Mouse (Mus musculus): ENCODE measurements around the gene Casp9. TPM values are rescaled to one million over a fixed set of nuclear protein-coding genes. Genes with fewer than 3 reads are reported as not detected.

The Casp9 gene
- polyA plus RNA-seq, 1 experiment = 19.0 TPM

GRCm38 (mm10) chr4:141858501-141858900 lies 65.1 kb downstream of the Casp9 start:
- DNase-seq = no peak

GRCm38 (mm10) chr4:141859351-141859750 lies 65.9 kb downstream of the Casp9 start:
- H3K4me1 ChIP-seq (ENCODE audit: control insufficient read depth, insufficient read depth, low read length) = no peaks in the 10 kb centered on the region
- TF ChIP-seq POLR2A (IDR thresholded peaks at IDR 0.05; ENCODE audit: borderline replicate concordance, extremely low read depth, low read depth, low read length) = no peak
- no peak for TF ChIP-seq CTCF (IDR thresholded peaks at IDR 0.05; ENCODE audit: insufficient read depth, low read length)
- no peak for DNase-seq
- 94% methylated on average over 14 of the region's 14 CpGs for WGBS
- no peak overlapping the region for H3K4me3 ChIP-seq (replicated peaks; ENCODE audit: extremely low read depth, low read depth, low read length)

More at GRCm38 (mm10) chr4:141858501-141858900, 65.1 kb downstream of the Casp9 start:
- TF ChIP-seq CTCF (IDR thresholded peaks at IDR 0.05; ENCODE audit: insufficient read depth, low read length) (no peak), POLR2A (IDR thresholded peaks at IDR 0.05; ENCODE audit: borderline replicate concordance, extremely low read depth, low read depth, low read length) (no peak)
- H3K4me3 ChIP-seq (replicated peaks; ENCODE audit: extremely low read depth, low read depth, low read length) = no peak overlapping the region
- H3K4me1 ChIP-seq (ENCODE audit: control insufficient read depth, insufficient read depth, low read length) = no peaks in the 10 kb centered on the region
- 66% methylated on average over 20 of the region's 20 CpGs for WGBS

DNA sequence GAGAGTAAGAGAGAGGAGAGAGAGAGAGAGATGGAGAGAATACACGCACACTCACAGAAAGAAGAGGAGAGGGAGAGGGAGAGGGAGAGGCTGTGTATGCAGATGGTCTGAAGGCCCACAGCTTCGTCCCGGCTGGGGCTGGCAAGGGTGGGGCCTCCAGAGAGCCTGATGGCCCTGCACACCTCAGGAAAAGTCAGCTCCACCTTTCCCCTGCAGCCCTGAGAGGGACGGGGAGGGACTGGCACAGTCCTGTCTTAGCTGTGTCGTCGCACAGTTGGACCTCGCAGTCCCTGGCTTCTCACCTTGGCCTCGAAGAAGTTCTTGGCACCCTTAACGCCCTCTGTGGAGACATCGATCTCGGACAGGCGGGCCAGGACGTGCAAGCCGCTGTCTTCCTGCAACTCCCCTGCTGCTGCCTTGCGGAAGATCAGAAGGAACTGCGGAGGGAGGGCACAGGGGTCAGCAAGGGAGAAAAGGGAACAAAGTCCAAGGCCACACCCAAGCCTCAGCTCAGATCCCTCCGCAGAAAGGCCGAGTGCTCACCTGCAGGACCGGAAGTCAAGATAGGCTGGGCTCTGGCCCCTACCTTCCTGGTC lies 66.9 kb downstream of the Casp9 start:
- TF ChIP-seq CTCF (IDR thresholded peaks at IDR 0.05; ENCODE audit: insufficient read depth, low read length) = no peak
- TF ChIP-seq POLR2A (IDR thresholded peaks at IDR 0.05; ENCODE audit: borderline replicate concordance, extremely low read depth, low read depth, low read length) = no peak

GRCm38 (mm10) chr4:141861591-141862295 lies 68.3 kb downstream of the Casp9 start:
- TF ChIP-seq CTCF (IDR thresholded peaks at IDR 0.05; ENCODE audit: insufficient read depth, low read length) (no peak), POLR2A (IDR thresholded peaks at IDR 0.05; ENCODE audit: borderline replicate concordance, extremely low read depth, low read depth, low read length) (no peak)

More for the DNA sequence above, 66.9 kb downstream of the Casp9 start:
- 67% methylated on average over 19 of the region's 19 CpGs for WGBS
- no peak for DNase-seq
- no peak overlapping the region for H3K4me3 ChIP-seq (replicated peaks; ENCODE audit: extremely low read depth, low read depth, low read length)
- H3K4me1 ChIP-seq (ENCODE audit: control insufficient read depth, insufficient read depth, low read length) = no peaks in the 10 kb centered on the region

DNA sequence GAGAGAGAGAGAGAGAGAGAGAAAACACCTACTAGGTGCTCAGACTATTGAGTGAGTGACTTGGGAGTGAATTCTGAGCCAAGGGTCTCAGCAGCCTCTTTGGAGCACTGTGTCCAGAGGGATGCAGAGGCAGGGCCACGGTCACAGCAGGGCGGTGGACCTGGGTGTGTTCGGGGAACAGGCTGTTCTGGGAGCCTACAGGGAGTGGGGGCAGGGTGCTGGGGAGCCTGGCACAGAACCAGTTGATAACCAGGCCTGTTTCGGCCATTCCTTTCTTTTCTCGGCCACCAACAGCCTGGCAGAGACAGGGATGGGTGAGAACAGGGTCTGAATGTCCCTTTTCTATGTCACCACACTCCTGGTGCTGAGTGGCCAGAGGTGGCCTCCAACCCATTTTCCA lies 69.5 kb downstream of the Casp9 start:
- Histone ChIP-seq H3K4me3 (replicated peaks; ENCODE audit: extremely low read depth, low read depth, low read length) (no peak overlapping the region), H3K4me1 (ENCODE audit: control insufficient read depth, insufficient read depth, low read length) (peaks cover 15% of the 10 kb centered on the region)
- 70% methylated on average over 5 of the region's 5 CpGs for WGBS
- DNase-seq = no peak
- TF ChIP-seq POLR2A (IDR thresholded peaks at IDR 0.05; ENCODE audit: borderline replicate concordance, extremely low read depth, low read depth, low read length) (no peak), CTCF (IDR thresholded peaks at IDR 0.05; ENCODE audit: insufficient read depth, low read length) (no peak)

More at GRCm38 (mm10) chr4:141861591-141862295, 68.3 kb downstream of the Casp9 start:
- Histone ChIP-seq H3K4me1 (ENCODE audit: control insufficient read depth, insufficient read depth, low read length) (peaks cover 4% of the 10 kb centered on the region), H3K4me3 (replicated peaks; ENCODE audit: extremely low read depth, low read depth, low read length) (no peak overlapping the region)
- 66% methylated on average over 17 of the region's 17 CpGs for WGBS
- peak; percentile 62 for DNase-seq

- Histone ChIP-seq H3K4me3 (replicated peaks; ENCODE audit: extremely low read depth, low read depth, low read length) (no peak overlapping the region), H3K4me1 (ENCODE audit: control insufficient read depth, insufficient read depth, low read length) (peaks cover 15% of the 10 kb centered on the region)
- DNase-seq = no peak
- TF ChIP-seq CTCF (IDR thresholded peaks at IDR 0.05; ENCODE audit: insufficient read depth, low read length) (no peak), POLR2A (IDR thresholded peaks at IDR 0.05; ENCODE audit: borderline replicate concordance, extremely low read depth, low read depth, low read length) (no peak)
- WGBS = 85% methylated on average over 7 of the region's 7 CpGs
Observed at GRCm38 (mm10) chr4:141863726-141864280, 70.4 kb downstream of the Casp9 start.

DNA sequence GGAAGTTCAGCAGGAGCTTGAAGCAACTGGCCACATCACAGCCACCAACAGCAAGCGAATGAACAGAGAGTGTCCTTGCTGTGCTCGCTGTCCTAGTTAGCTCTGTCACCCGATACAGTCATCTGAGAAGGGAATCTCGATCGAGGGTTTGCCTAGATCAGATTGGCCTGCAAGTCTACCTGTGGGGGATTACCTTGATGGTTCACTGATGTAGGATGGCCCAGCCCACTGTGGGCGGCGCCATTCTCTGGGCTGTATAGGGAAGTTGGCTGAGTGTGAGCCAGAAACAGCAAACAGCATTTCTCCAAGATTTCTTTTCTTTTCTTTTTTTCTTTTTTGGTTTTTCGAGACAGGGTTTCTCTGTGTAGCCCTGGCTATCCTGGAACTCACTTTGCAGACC lies 71.1 kb downstream of the Casp9 start:
- H3K4me3 ChIP-seq (replicated peaks; ENCODE audit: extremely low read depth, low read depth, low read length) = no peak overlapping the region
- TF ChIP-seq CTCF (IDR thresholded peaks at IDR 0.05; ENCODE audit: insufficient read depth, low read length) = no peak
- TF ChIP-seq POLR2A (IDR thresholded peaks at IDR 0.05; ENCODE audit: borderline replicate concordance, extremely low read depth, low read depth, low read length) = no peak
- DNase-seq = no peak
- H3K4me1 ChIP-seq (ENCODE audit: control insufficient read depth, insufficient read depth, low read length) = peaks cover 15% of the 10 kb centered on the region
- 96% methylated on average over 8 of the region's 8 CpGs for WGBS

DNA sequence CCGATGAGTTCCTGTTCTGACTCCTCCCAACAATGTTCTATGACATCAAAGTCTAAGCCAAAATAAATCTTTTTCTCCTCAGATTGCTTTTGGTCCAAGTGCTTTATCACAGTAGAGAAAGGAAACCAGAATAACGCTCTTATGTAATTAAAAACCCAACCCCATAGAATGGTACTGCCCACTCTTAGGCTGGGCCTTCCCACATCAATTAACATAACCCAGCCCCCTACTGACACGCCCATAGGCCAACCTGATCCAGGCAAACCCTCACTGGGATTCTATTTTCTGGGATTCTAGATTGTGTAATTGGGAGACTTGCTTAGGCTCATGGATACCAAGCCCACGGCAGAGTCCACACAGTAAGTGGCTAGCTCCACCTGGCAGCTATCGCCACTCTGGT lies 71.6 kb downstream of the Casp9 start:
- TF ChIP-seq CTCF (IDR thresholded peaks at IDR 0.05; ENCODE audit: insufficient read depth, low read length) = no peak
- no peak for DNase-seq
- WGBS = 73% methylated on average over 5 of the region's 5 CpGs
- H3K4me1 ChIP-seq (ENCODE audit: control insufficient read depth, insufficient read depth, low read length) = peaks cover 20% of the 10 kb centered on the region
- H3K4me3 ChIP-seq (replicated peaks; ENCODE audit: extremely low read depth, low read depth, low read length) = no peak overlapping the region

Other genes starting within 250 kb of the Casp9 start
- 36.2 and 45.7 TPM in 2 replicates for gene Fblim1, start 187.5 kb upstream of the Casp9 start, polyA plus RNA-seq (2012; rRNA removed)
- 5.1 and 5.3 TPM in 2 replicates for gene Tmem82, start 175.0 kb upstream of the Casp9 start, polyA plus RNA-seq (2012; rRNA removed)
- gene Slc25a34, start 169.8 kb upstream of the Casp9 start, polyA plus RNA-seq (2012; rRNA removed) = 2.3 and 3.9 TPM in 2 replicates
- 45.7 and 52.3 TPM in 2 replicates for gene Plekhm2, start 128.7 kb upstream of the Casp9 start, polyA plus RNA-seq (2012; rRNA removed)
- gene Rsc1a1, start 108.0 kb upstream of the Casp9 start, polyA plus RNA-seq (2012; rRNA removed) = 9.0 and 14.1 TPM in 2 replicates
- 19.7 and 20.2 TPM in 2 replicates for gene Ddi2, start 70.2 kb upstream of the Casp9 start, polyA plus RNA-seq (2012; rRNA removed)
- gene Agmat, start 46.9 kb upstream of the Casp9 start, polyA plus RNA-seq (2012; rRNA removed) = 0.15 and 0.28 TPM in 2 replicates
- 9.6 and 12.0 TPM in 2 replicates for gene Dnajc16, start 2.7 kb upstream of the Casp9 start, polyA plus RNA-seq (2012; rRNA removed)
- gene Cela2a, start 32.5 kb downstream of the Casp9 start, polyA plus RNA-seq (2012; rRNA removed) = 1.5 and 37.8 TPM in 2 replicates
- 4.7 TPM in 1 of 2 replicates, not detected in the other for gene Ctrc, start 52.7 kb downstream of the Casp9 start, polyA plus RNA-seq (2012; rRNA removed)
- 95.0 and 116 TPM in 2 replicates for gene Efhd2, start 81.3 kb downstream of the Casp9 start, polyA plus RNA-seq (2012; rRNA removed)
- 6.9 and 7.9 TPM in 2 replicates for gene Fhad1, start 221.5 kb downstream of the Casp9 start, polyA plus RNA-seq (2012; rRNA removed)

All from lung, adult 2 months (tissue).